Mouse (Mus musculus) neural tube, embryonic 13.5 days (tissue): ENCODE data around the gene Pls3. TPM values are rescaled to one million over a fixed set of nuclear protein-coding genes. Genes with fewer than 3 reads are reported as not detected.
A peak's percentile ranks its signal among the peaks of the same experiment; 100 is the strongest.
"Not testable (repeated sequence)": the region's sequence is repeated elsewhere in the genome, so short reads cannot be mapped to it uniquely, and the experiment has no call there.

Experiments
- ATAC-seq: fragments of 200-750 bp; cut with Nextera tagmentation; 2 replicates; pipeline ENCODE4 v1.8.0; 2017; ENCODE audit warnings: low read depth, mild to moderate bottlenecking, moderate TSS enrichment, moderate library complexity
- H3K27ac ChIP-seq: fragments of 300-500 bp; sonication (generic); replicated peaks from 2 replicates; pipeline ENCODE4 v1.5.1; 2015; ENCODE audit warnings: moderate library complexity, mild to moderate bottlenecking, inconsistent platforms
- H3K27me3 ChIP-seq: fragments of 300-500 bp; sonication (generic); 2 replicates; pipeline ENCODE4 v1.6.1; 2015; ENCODE audit warnings: mild to moderate bottlenecking, inconsistent platforms
- H3K36me3 ChIP-seq: fragments of 300-500 bp; sonication (generic); 2 replicates; pipeline ENCODE4 v1.6.1; 2015; ENCODE audit warnings: mild to moderate bottlenecking, inconsistent platforms
- H3K4me1 ChIP-seq: fragments of 300-500 bp; sonication (generic); replicated peaks from 2 replicates; pipeline ENCODE4 v1.6.1; 2015; ENCODE audit warnings: inconsistent platforms
- H3K4me2 ChIP-seq: fragments of 300-500 bp; sonication (generic); 2 replicates; pipeline ENCODE4 v1.6.1; 2015; ENCODE audit warnings: inconsistent platforms, mild to moderate bottlenecking, moderate library complexity
- H3K4me3 ChIP-seq: fragments of 300-500 bp; sonication (generic); 2 replicates; pipeline ENCODE4 v1.5.1; 2015; ENCODE audit warnings: mild to moderate bottlenecking, inconsistent platforms
- H3K9ac ChIP-seq: fragments of 300-500 bp; sonication (generic); 2 replicates; pipeline ENCODE4 v1.6.1; 2015; ENCODE audit warnings: moderate library complexity, mild to moderate bottlenecking, inconsistent platforms
- H3K9me3 ChIP-seq: fragments of 300-500 bp; sonication (generic); 2 replicates; pipeline ENCODE4 v1.6.1; 2016; ENCODE audit warnings: inconsistent platforms
- WGBS: fragments of 180-500 bp; shearing (Covaris S2); methylation state at CpG from one replicate; pipeline ENCODE4 v1.1.7; 2015; 5-methylcytosine and 5-hydroxymethylcytosine counted together
- polyA plus RNA-seq: library from polyadenylated mRNA; unstranded; fragments of >200 nt; fragmentation: Nextera tagmentation; extraction: Ambion mirVana; gene quantifications from 2 replicates; pipeline ENCODE4 v1.2.1, GENCODE M21; 2015

Pls3 gene
- polyA plus RNA-seq, 1 experiment from 2014 or later, result 40.2 TPM

DNA sequence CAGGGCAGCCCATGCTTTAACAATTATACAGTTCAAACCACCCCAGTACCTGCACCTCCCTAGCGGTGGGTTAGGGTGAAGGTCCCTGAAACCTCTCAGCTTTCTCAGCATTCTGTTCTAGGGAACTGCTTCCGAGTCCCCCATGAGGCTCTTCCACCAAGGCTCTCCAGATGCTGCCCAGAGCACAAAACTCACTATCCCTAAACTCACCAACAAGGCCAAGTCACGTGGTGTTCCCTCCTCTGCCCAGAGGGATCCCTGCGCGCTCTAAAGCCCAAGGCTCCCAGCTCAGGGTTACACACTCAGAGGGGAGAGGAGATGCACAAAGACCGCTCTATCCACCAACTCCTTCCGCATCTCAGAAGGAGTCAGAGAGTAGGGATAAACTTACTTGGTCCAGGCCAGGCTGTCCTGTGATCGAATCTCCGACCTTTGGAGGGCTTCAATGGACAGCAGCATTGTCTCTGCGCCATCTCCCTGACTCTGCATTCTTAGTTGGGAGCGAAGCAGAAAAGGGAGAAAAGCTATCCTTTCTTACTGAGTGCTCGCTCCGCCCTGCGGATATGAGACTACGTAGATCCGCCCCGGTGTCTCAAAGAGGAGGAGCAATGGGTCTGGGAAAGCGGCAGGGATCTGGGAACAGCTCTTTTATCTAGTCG, 110.7 kb downstream of the Pls3 start:
- Histone ChIP-seq H3K4me3 (peak overlapping the region; percentile 55), H3K27me3 (no peaks in the 10 kb centered on the region), H3K36me3 (no peaks in the 10 kb centered on the region), H3K4me2 (peak overlapping the region; percentile 62), H3K9ac (peak overlapping the region; percentile 72), H3K9me3 (no peaks in the 10 kb centered on the region), H3K4me1 (peaks cover 18% of the 10 kb centered on the region), H3K27ac (peak overlapping the region; percentile 90)
- peak; percentile 98 for ATAC-seq
- WGBS, result 15% methylated on average over 19 of the region's 19 CpGs

DNA sequence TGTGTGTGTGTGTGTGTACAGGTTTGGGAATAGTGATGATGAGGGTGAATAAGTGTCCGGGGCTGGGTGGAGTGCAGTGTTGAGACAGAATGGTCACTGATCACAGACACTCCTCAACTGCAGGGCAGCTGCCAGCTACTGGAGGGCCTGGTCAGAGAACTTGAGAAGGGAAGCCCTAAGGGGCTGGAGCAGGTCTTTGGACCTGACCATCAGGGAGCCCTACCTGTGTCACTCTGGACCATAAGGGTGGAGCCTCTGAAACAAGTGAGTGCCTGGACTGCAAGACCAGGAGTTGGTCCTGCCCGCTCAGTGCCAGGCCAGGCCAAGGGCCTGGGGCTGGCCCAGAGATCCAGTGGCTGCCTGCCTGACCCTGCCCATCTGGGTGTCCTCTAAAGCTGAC, 115.5 kb downstream of the Pls3 start:
- H3K36me3 ChIP-seq, H3K4me2 ChIP-seq, H3K27ac ChIP-seq, H3K4me3 ChIP-seq, H3K9ac ChIP-seq, H3K27me3 ChIP-seq, H3K9me3 ChIP-seq, ATAC-seq: not testable (repeated sequence)
- WGBS, result 82% methylated on average over 2 of the region's 2 CpGs
- H3K4me1 ChIP-seq, result peaks cover 13% of the 10 kb centered on the region

DNA sequence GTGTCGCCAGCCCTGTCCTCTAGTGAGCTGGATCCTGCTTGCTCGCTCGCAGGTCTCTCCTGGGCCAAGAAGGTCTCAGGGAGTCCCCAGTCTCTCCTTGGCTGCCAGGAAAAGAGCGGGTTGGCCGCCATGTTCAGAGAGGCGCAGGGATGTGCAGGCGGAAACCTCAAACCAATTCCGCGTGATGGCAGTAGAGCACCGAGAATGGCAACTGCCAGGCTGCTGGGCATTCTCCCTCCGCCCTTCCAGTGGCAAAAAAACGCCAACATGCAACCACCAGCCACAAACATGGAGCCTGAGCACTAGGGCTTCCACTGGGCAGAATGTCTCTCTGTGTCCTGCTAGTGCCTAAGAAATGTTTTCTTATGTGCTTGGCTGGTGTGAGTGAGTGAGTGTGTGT, 115.9 kb downstream of the Pls3 start:
- 81% methylated on average over 12 of the region's 12 CpGs for WGBS
- not testable (repeated sequence) for H3K4me3 ChIP-seq, H3K27me3 ChIP-seq

DNA sequence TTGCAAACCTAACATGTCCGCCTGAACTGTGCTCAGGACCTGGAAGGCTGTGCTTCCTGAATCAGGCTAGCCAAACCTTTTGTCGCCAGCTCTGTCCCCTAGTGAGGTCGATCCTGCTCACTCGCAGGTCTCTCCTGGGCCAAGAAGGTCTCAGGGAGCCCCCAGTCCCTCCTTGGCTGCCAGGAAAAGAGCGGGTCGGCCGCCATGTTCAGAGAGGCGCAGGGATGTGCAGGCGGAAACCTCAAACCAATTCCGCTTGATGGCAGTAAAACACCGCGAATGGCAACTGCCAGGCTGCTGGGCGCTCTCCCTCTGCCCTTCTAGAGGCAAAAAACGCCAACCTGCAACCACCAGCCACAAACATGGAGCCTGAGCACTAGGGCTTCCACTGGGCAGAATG, 117.0 kb downstream of the Pls3 start:
- ATAC-seq, H3K9me3 ChIP-seq, H3K4me2 ChIP-seq, H3K27ac ChIP-seq, H3K36me3 ChIP-seq, H3K4me3 ChIP-seq, H3K9ac ChIP-seq, H3K27me3 ChIP-seq: not testable (repeated sequence)
- peaks cover 12% of the 10 kb centered on the region for H3K4me1 ChIP-seq
- WGBS, result 70% methylated on average over 14 of the region's 14 CpGs

More for the DNA sequence above, 115.9 kb downstream of the Pls3 start:
- H3K9me3 ChIP-seq, H3K27ac ChIP-seq, H3K4me2 ChIP-seq, H3K9ac ChIP-seq, ATAC-seq, H3K36me3 ChIP-seq: not testable (repeated sequence)
- peaks cover 13% of the 10 kb centered on the region for H3K4me1 ChIP-seq

DNA sequence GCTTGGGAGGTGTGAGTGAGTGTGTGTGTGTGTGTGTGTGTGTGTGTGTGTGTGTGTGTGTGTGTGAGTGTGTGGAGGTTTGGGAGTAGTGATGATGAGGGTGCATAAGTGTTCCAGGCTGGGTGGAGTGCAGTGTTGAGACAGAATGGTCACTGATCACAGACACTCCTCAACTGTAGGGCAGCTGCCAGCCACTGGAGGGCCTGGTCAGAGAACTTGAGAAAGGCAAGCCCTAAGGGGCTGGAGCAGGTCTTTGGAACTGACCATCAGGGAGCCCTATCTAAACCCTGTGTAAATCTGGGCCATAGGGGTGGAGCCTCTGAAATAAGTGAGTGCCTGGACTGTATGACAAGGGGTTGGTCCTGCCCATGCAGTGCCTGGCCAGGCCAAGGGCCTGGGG, 120.5 kb downstream of the Pls3 start:
- H3K4me2 ChIP-seq, H3K27ac ChIP-seq, H3K9ac ChIP-seq, H3K4me1 ChIP-seq, H3K9me3 ChIP-seq, H3K27me3 ChIP-seq, ATAC-seq, H3K4me3 ChIP-seq, H3K36me3 ChIP-seq: not testable (repeated sequence)

DNA sequence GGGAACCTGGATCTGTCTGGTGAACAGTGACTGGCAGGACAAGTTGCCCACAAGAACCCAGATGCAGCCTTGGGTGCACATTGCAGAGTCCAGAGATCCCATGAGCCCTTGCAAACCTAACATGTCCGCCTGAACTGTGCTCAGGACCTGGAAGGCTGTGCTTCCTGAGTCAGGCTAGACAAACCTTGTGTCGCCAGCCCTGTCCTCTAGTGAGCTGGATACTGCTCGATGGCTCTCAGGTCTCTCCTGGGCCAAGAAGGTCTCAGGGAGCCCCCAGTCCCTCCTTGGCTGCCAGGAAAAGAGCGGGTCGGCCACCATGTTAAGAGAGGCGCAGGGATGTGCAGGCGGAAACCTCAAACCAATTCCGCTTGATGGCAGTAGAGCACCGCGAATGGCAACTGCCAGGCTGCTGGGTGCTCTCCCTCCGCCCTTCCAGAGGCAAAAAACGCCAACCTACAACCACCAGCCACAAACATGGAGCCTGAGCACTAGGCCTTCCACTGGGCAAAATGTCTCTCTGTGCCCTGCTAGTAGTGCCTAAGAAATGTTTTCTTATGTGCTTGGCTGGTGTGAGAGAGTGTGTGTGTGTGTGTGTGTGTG, 124.8 kb downstream of the Pls3 start:
- not testable (repeated sequence) for H3K9me3 ChIP-seq, H3K9ac ChIP-seq, H3K4me2 ChIP-seq, H3K36me3 ChIP-seq, H3K4me3 ChIP-seq, ATAC-seq, H3K4me1 ChIP-seq, H3K27ac ChIP-seq, H3K27me3 ChIP-seq
- WGBS, result 88% methylated on average over 4 of the region's 12 CpGs

DNA sequence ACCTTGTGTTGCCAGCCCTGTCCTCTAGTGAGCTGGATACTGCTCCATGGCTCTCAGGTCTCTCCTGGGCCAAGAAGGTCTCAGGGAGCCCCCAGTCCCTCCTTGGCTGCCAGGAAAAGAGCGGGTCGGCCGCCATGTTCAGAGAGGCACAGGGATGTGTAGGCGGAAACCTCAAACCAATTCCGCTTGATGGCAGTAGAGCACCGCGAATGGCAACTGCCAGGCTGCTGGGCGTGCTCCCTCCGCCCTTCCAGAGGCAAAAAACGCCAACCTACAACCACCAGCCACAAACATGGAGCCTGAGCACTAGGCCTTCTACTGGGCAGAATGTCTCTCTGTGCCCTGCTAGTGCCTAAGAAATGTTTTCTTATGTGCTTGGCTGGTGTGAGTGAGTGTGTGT, 125.7 kb downstream of the Pls3 start:
- 70% methylated on average over 10 of the region's 10 CpGs for WGBS
- H3K9me3 ChIP-seq, H3K4me2 ChIP-seq, H3K36me3 ChIP-seq, H3K4me1 ChIP-seq, H3K27me3 ChIP-seq, H3K27ac ChIP-seq, H3K4me3 ChIP-seq, ATAC-seq, H3K9ac ChIP-seq: not testable (repeated sequence)

DNA sequence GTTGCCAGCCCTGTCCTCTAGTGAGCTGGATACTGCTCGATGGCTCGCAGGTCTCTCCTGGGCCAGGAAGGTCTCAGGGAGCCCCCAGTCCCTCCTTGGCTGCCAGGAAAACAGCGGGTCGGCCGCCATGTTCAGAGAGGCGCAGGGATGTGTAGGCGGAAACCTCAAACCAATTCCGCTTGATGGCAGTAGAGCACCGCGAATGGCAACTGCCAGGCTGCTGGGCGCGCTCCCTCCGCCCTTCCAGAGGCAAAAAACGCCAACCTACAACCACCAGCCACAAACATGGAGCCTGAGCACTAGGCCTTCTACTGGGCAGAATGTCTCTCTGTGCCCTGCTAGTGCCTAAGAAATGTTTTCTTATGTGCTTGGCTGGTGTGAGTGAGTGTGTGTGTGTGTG, 130.5 kb downstream of the Pls3 start:
- not testable (repeated sequence) for H3K9me3 ChIP-seq, H3K27me3 ChIP-seq, H3K27ac ChIP-seq, H3K4me1 ChIP-seq, ATAC-seq, H3K4me3 ChIP-seq, H3K9ac ChIP-seq, H3K36me3 ChIP-seq, H3K4me2 ChIP-seq
- 76% methylated on average over 14 of the region's 14 CpGs for WGBS

DNA sequence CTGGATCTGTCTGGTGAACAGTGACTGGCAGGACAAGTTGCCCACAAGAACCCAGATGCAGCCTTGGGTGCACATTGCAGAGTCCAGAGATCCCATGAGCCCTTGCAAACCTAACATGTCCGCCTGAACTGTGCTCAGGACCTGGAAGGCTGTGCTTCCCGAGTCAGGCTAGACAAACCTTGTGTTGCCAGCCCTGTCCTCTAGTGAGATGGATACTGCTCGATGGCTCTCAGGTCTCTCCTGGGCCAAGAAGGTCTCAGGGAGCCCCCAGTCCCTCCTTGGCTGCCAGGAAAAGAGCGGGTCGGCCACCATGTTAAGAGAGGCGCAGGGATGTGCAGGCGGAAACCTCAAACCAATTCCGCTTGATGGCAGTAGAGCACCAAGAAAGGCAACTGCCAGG, 135.5 kb downstream of the Pls3 start:
- H3K27ac ChIP-seq, H3K9ac ChIP-seq, H3K4me1 ChIP-seq, ATAC-seq, H3K27me3 ChIP-seq, H3K4me3 ChIP-seq, H3K4me2 ChIP-seq, H3K9me3 ChIP-seq, H3K36me3 ChIP-seq: not testable (repeated sequence)
- 89% methylated on average over 4 of the region's 8 CpGs for WGBS
